Mouse (Mus musculus): Measurements from ENCODE around the gene Cd52. TPM values are rescaled to one million over a fixed set of nuclear protein-coding genes. Genes with fewer than 3 reads are reported as not detected.

Gene Cd52
- polyA plus RNA-seq, 2 experiments, result 9.0 to 15.5 TPM

GRCm38 (mm10) chr4:134082460-134082859, 12.4 kb downstream of the Cd52 start:
- WGBS, result 11% methylated on average over 7 of the region's 7 CpGs
- no peak overlapping the region for H3K9ac ChIP-seq (ENCODE audit: low read depth, low read length, severe bottlenecking)

GRCm38 (mm10) chr4:134081730-134082386, 13.0 kb downstream of the Cd52 start:
- Histone ChIP-seq H3K4me2 (replicated peaks; ENCODE audit: low read depth, low read length, severe bottlenecking) (peak overlapping the region; percentile 81), H3K9me3 (ENCODE audit: control insufficient read depth, low read length) (no peaks in the 10 kb centered on the region), H3K27me3 (ENCODE audit: control insufficient read depth, insufficient read depth, low read length) (0 out of 2 replicates have a peak, but pooled peaks cover 9% of the 10 kb centered on the region), H3K4me1 (ENCODE audit: control insufficient read depth, insufficient read depth, low read length) (peaks cover 5% of the 10 kb centered on the region; the same call in 1 of the 2 replicates), H3K27ac (replicated peaks; ENCODE audit: low read depth, low read length) (no peak overlapping the region), H3K9ac (ENCODE audit: low read depth, low read length, severe bottlenecking) (peak overlapping the region; percentile 32; the same call in 1 of the 2 replicates), H3K4me3 (replicated peaks; ENCODE audit: low read length) (peak overlapping the region; percentile 42), H3K36me3 (ENCODE audit: control insufficient read depth, insufficient read depth, low read length) (no peaks in the 10 kb centered on the region)
- 2% methylated on average over 38 of the region's 41 CpGs for WGBS
- ATAC-seq (ENCODE audit: low FRiP score, low read depth), result peak; percentile 81
- TF ChIP-seq POLR2A (IDR thresholded peaks at IDR 0.05; ENCODE audit: borderline replicate concordance, extremely low read depth, insufficient read depth, insufficient read length), result no peak
- DNase-seq (ENCODE audit: low spot score), result peak; percentile 71

More at GRCm38 (mm10) chr4:134082460-134082859, 12.4 kb downstream of the Cd52 start:
- TF ChIP-seq POLR2A (IDR thresholded peaks at IDR 0.05; ENCODE audit: borderline replicate concordance, extremely low read depth, insufficient read depth, insufficient read length), result no peak
- ATAC-seq (ENCODE audit: low FRiP score, low read depth) (no peak), DNase-seq (ENCODE audit: low spot score) (no peak)
- peak overlapping the region; percentile 81 for H3K4me2 ChIP-seq (replicated peaks; ENCODE audit: low read depth, low read length, severe bottlenecking)
- no peaks in the 10 kb centered on the region for H3K36me3 ChIP-seq (ENCODE audit: control insufficient read depth, insufficient read depth, low read length)
- 0 out of 2 replicates have a peak, but pooled peaks cover 9% of the 10 kb centered on the region for H3K27me3 ChIP-seq (ENCODE audit: control insufficient read depth, insufficient read depth, low read length)
- no peak overlapping the region for H3K27ac ChIP-seq (replicated peaks; ENCODE audit: low read depth, low read length)
- H3K4me3 ChIP-seq (replicated peaks; ENCODE audit: low read length), result peak overlapping the region; percentile 42
- peaks cover 5% of the 10 kb centered on the region; the same call in 1 of the 2 replicates for H3K4me1 ChIP-seq (ENCODE audit: control insufficient read depth, insufficient read depth, low read length)
- H3K9me3 ChIP-seq (ENCODE audit: control insufficient read depth, low read length), result no peaks in the 10 kb centered on the region

GRCm38 (mm10) chr4:134080674-134081073, 14.2 kb downstream of the Cd52 start:
- Histone ChIP-seq H3K4me3 (replicated peaks; ENCODE audit: low read length) (no peak overlapping the region), H3K9ac (ENCODE audit: low read depth, low read length, severe bottlenecking) (no peak overlapping the region), H3K36me3 (ENCODE audit: control insufficient read depth, insufficient read depth, low read length) (no peaks in the 10 kb centered on the region), H3K27me3 (ENCODE audit: control insufficient read depth, insufficient read depth, low read length) (0 out of 2 replicates have a peak, but pooled peaks cover 9% of the 10 kb centered on the region), H3K27ac (replicated peaks; ENCODE audit: low read depth, low read length) (no peak overlapping the region), H3K4me2 (replicated peaks; ENCODE audit: low read depth, low read length, severe bottlenecking) (no peak overlapping the region), H3K9me3 (ENCODE audit: control insufficient read depth, low read length) (no peaks in the 10 kb centered on the region), H3K4me1 (ENCODE audit: control insufficient read depth, insufficient read depth, low read length) (peaks cover 5% of the 10 kb centered on the region; the same call in 1 of the 2 replicates)
- ATAC-seq (ENCODE audit: low FRiP score, low read depth) (no peak), DNase-seq (ENCODE audit: low spot score) (no peak)
- WGBS, result 69% methylated on average over 4 of the region's 4 CpGs
- no peak for TF ChIP-seq POLR2A (IDR thresholded peaks at IDR 0.05; ENCODE audit: borderline replicate concordance, extremely low read depth, insufficient read depth, insufficient read length)

- Histone ChIP-seq H3K4me3 (replicated peaks; ENCODE audit: low read length) (no peak overlapping the region), H3K9me3 (ENCODE audit: control insufficient read depth, low read length) (no peaks in the 10 kb centered on the region), H3K36me3 (ENCODE audit: control insufficient read depth, insufficient read depth, low read length) (no peaks in the 10 kb centered on the region), H3K9ac (ENCODE audit: low read depth, low read length, severe bottlenecking) (no peak overlapping the region), H3K4me1 (ENCODE audit: control insufficient read depth, insufficient read depth, low read length) (peaks cover 5% of the 10 kb centered on the region; the same call in 1 of the 2 replicates), H3K27me3 (ENCODE audit: control insufficient read depth, insufficient read depth, low read length) (0 out of 2 replicates have a peak, but pooled peaks cover 9% of the 10 kb centered on the region), H3K27ac (replicated peaks; ENCODE audit: low read depth, low read length) (no peak overlapping the region), H3K4me2 (replicated peaks; ENCODE audit: low read depth, low read length, severe bottlenecking) (no peak overlapping the region)
- DNase-seq (ENCODE audit: low spot score), result peak; percentile 70
- no peak for ATAC-seq (ENCODE audit: low FRiP score, low read depth)
- WGBS, result 12% methylated on average over 3 of the region's 3 CpGs
- no peak for TF ChIP-seq POLR2A (IDR thresholded peaks at IDR 0.05; ENCODE audit: borderline replicate concordance, extremely low read depth, insufficient read depth, insufficient read length)
Measured at GRCm38 (mm10) chr4:134078694-134079093, 16.2 kb downstream of the Cd52 start.

- no peaks in the 10 kb centered on the region for H3K9me3 ChIP-seq (ENCODE audit: control insufficient read depth, low read length)
- WGBS, result 83% methylated on average over 4 of the region's 4 CpGs
- no peak overlapping the region for H3K4me3 ChIP-seq (replicated peaks; ENCODE audit: low read length)
- TF ChIP-seq POLR2A (IDR thresholded peaks at IDR 0.05; ENCODE audit: borderline replicate concordance, extremely low read depth, insufficient read depth, insufficient read length), result no peak
- no peaks in the 10 kb centered on the region for H3K27me3 ChIP-seq (ENCODE audit: control insufficient read depth, insufficient read depth, low read length)
- no peak overlapping the region for H3K4me2 ChIP-seq (replicated peaks; ENCODE audit: low read depth, low read length, severe bottlenecking)
- H3K27ac ChIP-seq (replicated peaks; ENCODE audit: low read depth, low read length), result no peak overlapping the region
- no peak for ATAC-seq (ENCODE audit: low FRiP score, low read depth)
- no peaks in the 10 kb centered on the region for H3K4me1 ChIP-seq (ENCODE audit: control insufficient read depth, insufficient read depth, low read length)
- no peak overlapping the region for H3K9ac ChIP-seq (ENCODE audit: low read depth, low read length, severe bottlenecking)
- DNase-seq (ENCODE audit: low spot score), result no peak
- H3K36me3 ChIP-seq (ENCODE audit: control insufficient read depth, insufficient read depth, low read length), result no peaks in the 10 kb centered on the region
Measured at GRCm38 (mm10) chr4:134068793-134069580, 25.9 kb downstream of the Cd52 start.
